Mouse (Mus musculus): Measurements from ENCODE around the gene Pcnx.
A peak's percentile ranks its signal among the peaks of the same experiment; 100 is the strongest.

Gene Pcnx

DNA sequence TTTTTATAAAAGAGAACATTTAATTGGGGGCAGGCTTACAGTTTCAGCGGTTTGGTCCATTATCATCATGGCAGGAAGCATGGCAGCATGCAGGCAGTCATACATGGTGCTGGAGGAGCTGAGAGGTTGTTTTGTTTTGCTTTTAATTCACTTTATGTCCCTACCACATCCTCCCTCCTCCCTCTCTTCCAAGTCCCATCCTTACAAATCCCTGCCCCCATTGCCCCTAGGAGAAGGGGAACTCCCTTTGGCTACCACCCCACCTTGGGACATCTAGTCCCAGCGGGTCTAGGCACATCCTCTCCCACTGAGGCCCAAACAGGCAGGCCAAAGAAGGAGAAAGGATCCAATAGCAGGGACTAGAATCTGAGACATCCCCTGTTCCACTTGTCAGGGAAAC lies 44.6 kb downstream of the Pcnx start:
- no peak for DNase-seq (ENCODE audit: low read depth, low spot score)

DNA sequence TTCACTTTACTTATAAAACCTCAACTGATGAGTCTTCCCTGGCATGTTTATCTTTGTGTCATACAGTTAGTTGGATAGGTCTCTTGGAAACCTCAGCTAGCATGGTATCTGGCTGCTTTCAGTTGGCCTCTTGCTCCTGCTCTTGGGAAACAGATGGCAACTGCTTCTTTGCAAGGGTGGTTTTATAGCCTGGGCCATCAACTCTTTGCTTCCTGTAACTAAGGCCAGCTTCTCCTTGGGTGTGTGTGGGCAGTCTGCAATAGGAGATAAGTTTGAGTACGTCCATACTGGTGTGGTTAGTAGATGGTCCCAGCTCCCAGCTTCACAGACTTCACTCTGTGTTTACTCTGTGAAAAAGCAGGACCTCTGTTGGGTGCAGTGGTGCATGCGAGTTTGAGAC lies 46.0 kb downstream of the Pcnx start:
- DNase-seq (ENCODE audit: low read depth, low spot score), result no peak

DNA sequence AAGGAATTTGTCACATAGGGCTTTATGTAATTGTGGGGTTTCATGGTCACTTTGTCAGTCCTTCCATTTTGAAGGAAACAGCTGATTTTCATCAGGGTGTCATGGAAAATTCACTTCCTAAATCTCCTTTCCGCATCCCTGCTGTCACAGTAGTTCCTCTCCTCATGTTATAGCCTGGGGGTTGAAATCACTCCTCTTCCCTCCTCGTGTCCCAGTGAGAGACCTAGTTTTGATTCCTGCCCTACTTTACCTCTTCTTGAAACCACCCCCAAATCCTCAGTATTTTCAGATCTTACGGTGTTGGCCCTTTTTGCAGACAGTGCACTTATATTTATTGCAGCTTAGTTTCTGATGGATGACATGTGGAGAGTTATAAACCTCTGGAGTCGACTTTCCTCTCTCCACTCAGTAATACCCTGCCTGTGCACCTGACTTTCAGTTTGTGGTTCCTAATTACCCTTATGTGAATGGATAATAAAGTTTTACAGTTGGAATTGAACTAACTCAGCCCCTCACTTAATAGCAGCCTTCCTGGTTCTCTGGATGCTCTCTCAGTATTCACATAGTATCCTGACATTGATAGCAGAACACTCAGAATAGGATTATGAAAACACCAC lies 48.0 kb downstream of the Pcnx start:
- no peak for DNase-seq (ENCODE audit: low read depth, low spot score)

DNA sequence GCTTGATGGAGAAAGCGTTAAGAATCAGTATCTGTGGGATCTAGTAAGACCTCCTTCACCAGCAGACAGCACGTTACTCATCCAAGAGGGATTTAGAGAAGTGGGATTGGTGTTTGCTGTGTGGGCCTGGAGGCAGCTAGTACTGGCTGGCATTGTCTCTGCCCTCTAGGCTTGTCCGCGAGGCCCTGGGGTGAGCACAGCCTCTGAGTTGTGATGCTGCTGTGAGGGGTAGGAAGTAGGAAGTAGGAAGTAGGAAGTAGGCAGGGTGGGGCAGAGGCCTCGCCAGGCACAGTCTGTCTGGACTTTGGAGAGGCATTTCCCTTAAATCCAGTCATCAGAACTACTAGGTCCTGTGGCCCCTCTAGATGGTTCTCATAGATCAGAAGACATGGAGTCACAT lies 50.6 kb downstream of the Pcnx start:
- DNase-seq (ENCODE audit: low read depth, low spot score), result no peak

DNA sequence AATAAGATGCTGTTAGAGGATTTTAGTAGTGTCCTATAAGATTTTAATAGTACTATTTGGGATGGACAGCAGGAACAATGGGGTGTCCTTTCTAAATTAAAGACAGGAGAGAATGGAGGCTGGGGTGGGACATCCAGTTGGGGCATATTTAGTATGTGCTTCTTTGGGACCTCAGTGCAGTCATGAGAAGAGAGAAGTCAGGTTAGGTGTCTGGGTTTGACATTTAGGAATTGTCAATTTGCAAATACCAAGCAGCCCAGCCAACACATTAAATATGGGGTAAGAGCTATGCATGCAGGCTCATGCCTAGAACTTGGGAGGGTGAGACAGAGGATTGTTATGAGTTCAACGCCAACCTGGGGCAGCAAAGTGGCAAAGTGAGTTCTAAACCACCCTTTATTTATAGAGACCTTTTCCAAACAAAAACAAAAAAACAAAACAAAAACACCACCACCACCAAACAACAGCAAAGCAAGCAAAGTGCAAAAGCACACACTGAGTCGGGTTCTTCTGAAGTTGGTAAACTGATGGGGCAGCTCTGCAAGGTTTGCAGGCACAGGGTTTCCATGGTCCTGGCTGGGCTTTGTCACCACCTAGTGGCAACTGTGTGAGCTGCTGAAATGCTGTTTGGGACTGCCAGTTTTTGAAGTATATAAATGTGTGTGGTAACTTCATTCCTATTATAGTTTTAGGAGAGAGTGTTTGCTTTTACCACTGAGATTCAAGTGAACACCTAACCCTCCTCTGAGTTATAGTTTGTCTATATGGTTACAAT lies 55.5 kb downstream of the Pcnx start:
- peak; percentile 56 for DNase-seq (ENCODE audit: low read depth, low spot score)

DNA sequence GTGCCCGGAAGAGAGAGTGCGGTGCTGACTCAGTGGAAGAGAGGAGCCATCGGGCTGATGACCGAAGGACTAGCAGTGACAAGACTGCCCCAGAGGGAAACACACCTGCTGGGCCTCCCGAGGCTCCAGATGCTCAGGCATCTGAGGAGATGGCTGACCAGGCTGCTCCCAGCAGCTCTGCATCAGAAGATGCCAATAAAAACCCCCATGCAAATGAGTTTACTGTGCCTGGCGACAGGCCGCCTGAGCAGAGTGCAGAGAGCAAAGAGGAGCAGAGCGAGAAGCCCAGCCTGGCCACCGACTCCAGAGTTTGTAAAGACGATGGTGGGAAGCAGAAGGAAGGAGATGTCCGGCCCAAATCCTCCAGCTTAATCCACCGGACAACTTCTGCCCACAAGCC lies 58.5 kb downstream of the Pcnx start:
- DNase-seq (ENCODE audit: low read depth, low spot score), result no peak

DNA sequence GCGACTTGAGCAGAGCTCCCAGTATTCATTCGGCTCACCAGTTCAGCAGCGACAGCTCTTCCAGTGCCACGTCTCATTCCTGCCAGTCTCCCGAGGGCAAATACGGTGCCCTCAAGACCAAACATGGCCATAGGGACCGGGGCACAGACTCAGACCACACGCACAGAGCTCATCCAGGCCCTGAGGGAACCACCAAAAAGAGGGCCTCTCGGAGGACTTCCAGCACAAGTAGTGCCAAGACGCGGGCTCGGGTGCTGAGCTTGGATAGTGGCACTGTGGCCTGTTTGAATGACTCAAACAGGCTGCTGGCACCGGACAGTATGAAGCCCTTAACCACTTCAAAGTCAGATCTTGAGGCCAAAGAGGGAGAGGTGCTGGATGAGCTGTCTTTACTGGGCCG lies 59.1 kb downstream of the Pcnx start:
- no peak for DNase-seq (ENCODE audit: low read depth, low spot score)

DNA sequence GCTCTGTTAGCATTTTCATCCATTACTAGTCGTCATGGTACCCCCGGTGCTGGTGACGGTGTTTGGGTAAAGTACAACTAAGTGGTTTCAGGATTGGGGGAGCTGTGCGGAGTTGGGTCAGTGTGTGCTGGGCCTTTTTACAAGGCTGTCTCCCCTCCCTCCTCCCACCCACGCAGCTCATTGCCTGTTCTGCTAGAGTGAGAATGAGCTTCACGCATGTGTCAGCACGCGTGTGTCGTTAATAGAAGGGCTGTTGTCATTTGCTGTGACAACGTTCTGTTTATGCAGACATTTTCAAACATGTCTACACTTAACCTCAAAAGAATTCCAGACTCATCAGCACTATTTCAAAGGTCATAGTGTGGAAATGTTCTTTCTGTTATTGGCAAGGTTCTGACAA lies 60.2 kb downstream of the Pcnx start:
- DNase-seq (ENCODE audit: low read depth, low spot score), result no peak

DNA sequence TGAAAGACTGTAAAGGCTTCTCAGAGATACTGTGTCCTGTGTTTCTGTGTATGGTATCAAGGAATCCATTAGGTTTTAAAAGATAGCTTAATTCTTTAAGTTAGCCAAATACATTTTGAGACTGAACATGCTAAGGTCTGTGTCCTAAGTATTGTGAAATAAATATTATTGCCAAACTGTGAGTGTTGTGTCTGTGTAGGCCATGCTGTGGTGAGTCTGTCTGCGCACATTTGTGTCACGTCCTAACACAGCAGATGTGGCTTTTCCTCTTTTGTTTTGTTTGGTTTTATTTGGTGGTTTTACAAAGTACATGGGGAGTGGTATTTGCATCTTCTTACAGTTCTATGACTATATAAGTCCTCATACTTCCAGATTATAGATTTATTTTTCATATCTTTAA lies 60.8 kb downstream of the Pcnx start:
- no peak for DNase-seq (ENCODE audit: low read depth, low spot score)

DNA sequence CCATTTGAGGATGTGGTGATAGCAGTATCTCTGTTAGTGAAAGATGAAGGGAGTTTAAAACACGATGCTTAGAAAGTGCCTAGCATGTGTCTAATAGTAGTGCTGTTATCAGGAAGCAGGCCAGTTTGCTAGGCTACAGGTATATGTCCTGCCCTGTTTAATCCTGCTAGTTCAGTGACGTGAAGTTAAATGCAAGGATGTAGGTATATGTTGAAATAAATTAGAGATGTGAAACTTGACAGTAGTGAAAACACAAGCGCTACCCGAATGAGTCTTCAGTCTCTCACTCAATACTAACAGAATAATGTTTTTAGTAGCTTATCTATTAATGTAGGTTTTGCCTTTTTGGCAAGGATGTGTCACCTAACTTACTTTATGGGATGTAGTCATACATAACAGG lies 62.0 kb downstream of the Pcnx start:
- DNase-seq (ENCODE audit: low read depth, low spot score), result no peak

DNA sequence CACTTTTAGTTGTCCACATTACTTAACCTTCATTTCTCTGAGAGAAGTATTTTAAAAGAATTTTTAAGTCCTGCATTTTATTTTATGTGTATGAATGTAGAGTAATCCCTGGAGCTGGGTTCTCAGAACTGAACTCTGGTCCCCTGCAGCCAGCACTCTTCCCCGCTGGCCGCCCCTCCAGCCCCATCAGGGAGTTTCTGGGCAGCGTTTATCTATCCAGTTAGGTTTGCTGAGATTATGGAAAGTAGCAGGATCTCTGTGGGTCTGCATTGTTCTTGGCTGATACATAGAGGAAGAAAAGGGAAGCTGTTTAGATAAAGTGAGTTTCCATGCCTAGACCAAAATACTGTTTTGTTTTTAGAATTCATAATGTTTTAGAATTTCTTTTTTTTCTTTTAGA lies 63.0 kb downstream of the Pcnx start:
- DNase-seq (ENCODE audit: low read depth, low spot score), result no peak

DNA sequence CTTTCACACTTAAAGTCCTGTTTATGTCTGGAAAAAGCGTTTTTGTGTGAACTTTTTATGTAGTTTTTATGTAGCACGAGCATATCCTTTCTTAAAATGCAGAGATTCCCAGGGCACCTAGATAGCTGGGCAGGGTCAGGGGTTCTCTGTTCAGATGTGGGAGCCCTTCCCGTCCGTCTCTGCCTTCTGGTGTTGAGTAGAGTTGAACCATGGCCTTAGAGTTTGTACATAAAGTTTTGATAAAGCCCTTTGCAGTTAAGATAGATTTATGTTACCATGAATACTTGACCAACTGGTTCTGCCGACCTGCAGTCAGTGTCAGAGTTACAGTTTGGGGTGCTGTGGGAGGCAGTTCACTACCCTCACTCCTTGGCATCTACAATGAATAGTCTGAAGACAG lies 67.3 kb downstream of the Pcnx start:
- DNase-seq (ENCODE audit: low read depth, low spot score), result no peak

DNA sequence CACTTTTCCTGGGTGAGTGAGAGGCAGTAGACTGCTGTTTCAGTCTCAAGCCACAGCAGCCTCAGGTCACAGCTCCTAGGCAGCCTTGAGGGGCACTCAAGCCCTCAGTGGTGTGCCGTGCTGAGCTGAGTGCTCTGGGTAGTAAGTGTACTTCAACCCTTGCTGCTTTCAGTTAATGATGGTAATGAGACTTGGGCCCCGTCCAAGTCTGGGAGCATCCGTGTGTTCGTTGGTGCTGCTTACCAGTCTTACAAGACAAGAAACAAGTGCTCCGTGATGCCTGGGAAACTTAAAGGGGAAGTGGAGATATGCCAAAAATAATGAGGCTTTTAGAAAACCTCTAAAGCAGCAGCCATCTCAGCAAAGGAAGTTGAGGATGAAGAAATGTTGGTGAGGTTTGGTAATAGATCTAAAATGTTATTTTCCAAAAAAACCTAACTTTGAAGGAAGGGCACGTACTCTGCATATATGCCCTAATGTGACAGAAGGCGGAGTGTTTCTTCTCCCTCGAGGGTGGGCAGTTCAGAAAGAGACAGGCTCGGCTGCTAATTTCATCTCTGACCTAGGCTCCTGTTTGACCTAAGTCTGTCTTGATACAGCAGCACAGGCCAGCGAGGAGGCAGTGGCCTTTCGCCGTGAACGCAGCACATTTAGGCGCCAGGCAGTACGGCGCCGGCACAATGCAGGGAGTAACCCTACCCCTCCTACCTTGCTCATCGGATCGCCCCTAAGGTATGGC lies 68.0 kb downstream of the Pcnx start:
- no peak for DNase-seq (ENCODE audit: low read depth, low spot score)

DNA sequence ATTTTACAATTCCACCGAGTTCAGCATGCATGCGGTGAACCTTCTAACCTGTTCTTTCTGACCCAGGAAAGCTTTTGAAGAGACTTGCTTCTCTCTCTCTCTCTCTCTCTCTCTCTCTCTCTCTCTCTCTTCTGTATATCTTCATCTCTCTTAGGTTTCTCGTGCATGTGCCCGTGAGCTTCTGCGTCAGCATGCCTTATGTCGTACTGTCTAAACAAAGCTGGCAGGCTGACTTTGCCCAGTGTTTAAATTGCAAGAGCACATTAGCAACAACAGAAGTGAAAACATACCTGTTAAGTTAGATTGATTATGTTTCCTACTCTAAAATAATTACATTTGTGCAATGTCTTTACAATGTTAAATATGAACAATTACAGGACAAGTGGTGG lies 68.6 kb downstream of the Pcnx start:
- no peak for DNase-seq (ENCODE audit: low read depth, low spot score)

DNA sequence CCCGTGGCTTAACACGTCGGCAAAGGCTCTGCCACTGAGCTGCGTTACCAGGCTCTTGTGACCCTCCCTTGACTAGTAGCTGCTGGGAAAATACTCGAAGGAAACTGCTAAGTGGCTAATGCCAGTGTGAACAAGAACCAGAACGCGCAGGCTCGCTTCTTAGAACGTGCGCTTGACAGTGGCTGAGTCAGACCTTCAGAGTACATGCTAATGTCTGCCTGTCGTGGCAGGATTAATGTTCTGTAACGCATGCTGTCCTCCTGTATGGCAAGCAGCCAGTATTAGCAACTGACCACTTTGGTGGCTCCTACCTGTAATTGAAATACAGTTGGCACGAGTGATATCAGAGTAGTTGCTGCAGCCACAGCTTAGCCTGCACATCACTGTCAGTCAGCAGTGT lies 72.2 kb downstream of the Pcnx start:
- no peak for DNase-seq (ENCODE audit: low read depth, low spot score)

DNA sequence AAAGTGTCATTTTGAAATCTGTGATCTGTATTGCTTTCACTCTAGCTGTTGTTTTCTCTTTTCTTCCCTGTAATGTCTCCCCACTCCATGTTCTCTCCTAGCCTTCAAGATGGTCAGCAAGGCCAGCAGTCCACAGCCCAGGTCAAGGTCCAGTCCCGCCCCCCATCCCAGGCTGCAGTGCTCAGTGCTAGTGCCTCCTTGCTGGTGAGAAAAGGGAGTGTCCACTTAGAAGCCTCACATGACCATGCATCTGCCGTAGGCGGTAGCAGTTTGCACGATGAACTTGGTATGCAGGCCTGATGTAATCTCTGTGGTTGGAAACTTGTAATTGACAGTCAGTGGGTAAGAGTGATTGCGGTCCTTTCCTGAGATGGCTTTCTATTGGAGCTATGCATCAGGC lies 73.6 kb downstream of the Pcnx start:
- no peak for DNase-seq (ENCODE audit: low read depth, low spot score)

DNA sequence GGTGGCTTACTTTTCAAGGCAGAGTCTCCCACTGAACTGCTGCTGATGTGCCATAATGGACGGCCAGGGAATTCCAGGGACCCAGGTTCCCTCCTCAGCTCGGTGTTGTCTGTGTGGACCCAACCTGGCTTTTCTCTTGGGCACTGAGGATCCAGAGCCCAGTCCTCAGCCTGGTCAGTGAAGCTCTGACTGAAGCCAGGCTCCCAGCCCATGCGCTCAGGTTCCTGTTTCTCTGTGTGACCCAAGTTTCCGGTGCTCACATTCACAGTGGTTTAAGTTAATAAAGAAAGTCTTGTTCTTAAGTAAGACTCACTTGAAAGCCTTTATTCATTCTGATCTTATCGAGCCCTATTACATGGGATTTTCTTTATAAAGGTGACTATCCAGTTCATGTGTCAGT lies 74.7 kb downstream of the Pcnx start:
- no peak for DNase-seq (ENCODE audit: low read depth, low spot score)

DNA sequence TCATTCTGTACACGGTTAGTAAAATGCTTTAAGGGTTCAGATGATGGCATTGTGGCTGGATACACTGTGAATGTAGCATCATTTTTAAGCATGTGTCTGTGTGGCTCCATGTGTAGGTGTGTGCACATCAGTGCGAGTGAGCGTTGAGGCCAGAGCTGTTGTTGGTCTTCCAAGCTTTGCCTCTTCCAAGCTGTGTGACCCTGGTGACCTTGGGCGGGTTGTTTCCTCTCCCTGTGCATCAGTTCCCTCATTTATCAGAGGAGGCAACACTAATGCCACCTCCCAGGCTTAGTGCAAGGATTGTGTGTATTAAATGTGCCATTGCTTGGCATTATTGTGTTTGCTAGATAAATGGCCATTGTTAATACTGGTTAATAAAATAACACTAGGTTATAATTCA lies 76.2 kb downstream of the Pcnx start:
- peak; percentile 28 for DNase-seq (ENCODE audit: low read depth, low spot score)

DNA sequence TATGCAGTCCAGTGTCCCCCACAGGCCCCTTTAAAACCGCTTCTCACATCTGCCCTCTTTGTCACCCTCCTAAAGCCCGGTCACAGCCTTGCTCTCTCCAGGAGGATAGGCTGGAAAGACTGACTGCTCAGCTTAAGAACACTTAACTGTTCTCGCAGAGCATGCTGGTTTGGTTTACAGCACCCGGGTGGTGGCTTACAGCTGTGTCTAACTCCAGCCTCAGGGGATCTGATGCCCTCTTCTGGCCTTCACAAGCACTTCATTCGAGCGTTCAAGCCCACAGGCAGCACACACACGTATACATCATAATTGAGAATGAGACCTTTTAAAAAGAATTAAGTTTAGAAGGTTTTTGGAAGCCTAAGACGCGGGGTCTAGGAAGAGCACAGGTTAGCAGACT lies 81.4 kb downstream of the Pcnx start:
- no peak for DNase-seq (ENCODE audit: low read depth, low spot score)

DNA sequence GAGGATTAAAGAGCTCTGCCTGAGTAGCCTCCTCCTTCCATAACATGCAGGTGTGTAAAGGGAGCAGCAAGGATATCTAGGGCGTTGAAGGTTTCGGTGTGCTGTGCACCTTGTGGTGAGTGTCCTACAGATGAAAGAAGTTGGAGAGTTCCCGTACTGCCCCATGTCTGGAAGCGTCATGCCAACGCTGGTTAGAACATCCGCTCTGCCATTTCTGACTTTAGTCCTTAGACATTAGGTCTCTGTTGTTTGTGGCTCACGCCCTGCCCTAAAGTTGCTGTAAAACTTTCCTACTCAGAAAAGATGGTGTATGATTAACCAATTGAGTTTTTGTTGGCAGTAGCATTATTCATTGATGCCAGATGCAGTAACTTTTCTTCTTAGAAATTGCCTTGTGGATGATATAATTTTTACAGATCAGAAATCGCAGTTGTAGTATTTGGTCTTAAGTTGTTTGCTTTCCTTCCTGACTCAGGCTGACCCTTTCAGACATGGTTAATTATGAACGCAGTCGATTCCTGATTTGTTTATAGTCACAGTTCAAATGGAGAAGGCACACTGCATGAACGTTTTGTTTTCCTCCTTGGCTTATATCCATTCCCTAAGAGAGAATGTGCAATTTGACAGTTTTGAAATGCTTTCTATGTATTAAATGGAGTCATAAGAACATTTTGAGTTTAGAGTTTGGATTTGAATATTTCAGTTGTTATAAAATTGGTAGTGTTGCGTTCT lies 83.7 kb downstream of the Pcnx start:
- DNase-seq (ENCODE audit: low read depth, low spot score), result no peak

DNA sequence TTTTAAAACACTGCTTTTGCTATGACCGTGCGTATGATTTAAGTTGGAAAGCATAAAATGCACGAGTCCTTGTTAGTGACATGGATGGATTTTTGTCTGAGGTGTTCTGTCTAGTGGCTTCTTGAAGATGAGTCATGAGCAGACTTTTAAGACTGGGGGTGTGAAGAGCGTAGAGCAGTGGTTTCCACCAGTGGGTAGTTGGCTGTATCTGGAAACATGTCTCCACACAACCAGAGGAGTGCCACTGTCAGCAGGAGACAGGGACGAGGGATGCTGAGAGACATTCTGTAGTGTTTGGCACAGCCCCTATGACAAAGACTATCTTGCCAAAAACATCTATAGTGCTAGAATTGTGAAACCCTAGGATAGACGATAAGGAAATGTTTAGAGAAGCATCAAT lies 89.2 kb downstream of the Pcnx start:
- no peak for DNase-seq (ENCODE audit: low read depth, low spot score)

DNA sequence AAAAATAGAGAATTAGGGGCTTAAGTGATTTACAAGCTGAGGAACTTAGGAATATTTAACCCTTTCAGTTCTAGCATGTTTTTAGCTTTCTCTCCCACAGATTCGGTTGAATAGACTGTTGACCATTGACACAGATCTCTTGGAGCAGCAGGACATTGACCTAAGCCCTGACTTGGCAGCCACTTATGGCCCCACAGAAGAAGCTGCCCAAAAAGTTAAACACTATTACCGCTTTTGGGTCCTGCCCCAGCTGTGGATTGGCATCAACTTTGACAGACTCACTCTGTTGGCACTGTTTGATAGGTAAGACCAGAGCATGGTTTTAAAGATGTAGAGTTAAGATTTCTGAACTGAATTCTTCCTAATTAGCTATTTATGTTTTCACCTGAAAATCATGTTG lies 90.2 kb downstream of the Pcnx start:
- no peak for DNase-seq (ENCODE audit: low read depth, low spot score)

Data from retina, postnatal 7 days (tissue).